Mouse (Mus musculus): Measurements from ENCODE around the gene Tmem132d.
"Not testable (repeated sequence)": the region's sequence is repeated elsewhere in the genome, so short reads cannot be mapped to it uniquely, and the experiment has no call there.

Tmem132d gene

DNA sequence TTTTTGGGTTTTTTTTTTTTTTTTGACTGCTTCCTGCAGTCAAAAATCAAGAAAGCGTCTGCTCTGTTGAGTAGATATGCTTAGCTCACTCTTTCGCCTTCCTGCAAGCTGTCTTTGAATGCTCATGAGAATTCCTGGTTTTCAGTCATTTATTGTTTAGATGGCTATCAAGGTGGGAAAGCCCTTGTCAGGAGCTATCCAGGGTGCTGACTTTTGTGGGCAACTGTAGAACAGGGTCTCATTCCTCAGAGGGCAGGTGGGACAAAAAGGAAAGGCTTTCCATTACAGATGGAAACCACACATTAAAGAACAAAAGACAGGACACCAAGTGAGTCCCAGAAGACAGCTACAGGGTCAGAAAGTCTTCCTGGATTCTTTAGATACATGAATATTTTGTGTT lies 360.3 kb downstream of the Tmem132d start:
- DNase-seq, result no peak

DNA sequence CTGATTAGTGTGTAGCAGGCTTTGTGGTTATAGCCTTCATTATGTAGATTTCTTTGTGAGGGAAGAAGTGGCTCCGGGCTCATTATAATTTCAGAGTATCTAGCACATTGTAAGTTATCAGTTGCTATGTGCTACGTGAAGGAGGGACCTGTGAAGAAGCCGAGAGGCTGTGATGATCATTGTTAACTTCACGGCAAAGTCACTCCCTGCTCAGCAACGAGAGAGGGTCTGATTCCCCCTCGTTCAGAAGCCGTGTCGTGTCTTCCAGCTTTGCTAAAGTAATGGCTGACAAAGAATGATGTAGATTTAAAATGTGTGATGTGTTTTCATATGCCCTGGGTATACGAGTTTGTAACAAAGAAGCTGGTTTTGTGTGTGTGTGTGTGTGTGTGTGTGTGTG lies 391.1 kb downstream of the Tmem132d start:
- no peak for DNase-seq

DNA sequence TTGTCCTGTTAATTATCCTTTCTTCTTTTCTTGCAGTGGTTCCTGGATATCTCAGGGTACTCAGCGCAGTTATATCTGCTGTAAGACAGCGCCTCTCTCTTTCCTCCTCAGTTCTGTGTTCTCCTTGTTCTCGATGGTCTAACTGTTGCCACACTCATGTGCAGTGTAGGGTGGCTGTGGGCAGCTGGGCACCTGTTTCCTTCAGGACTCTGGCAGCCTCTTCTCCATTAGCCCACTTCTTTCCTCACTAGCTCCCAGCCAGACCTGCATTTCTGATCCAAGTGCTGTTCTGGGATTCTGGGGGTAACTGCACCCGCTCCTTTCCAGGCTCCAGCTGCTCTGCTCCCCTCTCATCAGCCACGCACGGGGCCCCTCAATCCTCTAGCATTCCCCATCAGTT lies 392.8 kb downstream of the Tmem132d start:
- DNase-seq, result no peak

DNA sequence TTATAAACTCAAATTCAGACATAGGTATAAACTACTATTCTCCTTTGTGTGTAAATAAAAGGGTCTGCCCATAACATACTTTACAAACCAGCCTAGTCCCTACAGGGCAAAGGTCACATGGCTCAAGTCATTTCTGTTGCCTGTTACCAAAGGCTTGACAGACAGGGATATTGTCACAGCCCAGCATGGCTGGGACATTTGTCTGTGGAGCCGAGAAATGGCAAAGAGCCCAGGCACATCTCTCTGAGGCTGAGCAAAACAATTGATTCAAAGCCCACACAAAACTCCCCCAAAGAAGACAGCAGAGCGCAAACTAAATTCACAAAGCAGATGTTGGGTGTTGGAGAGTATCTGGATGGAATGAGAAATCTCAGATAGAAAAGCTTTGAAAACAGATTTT lies 405.8 kb downstream of the Tmem132d start:
- DNase-seq, result no peak

DNA sequence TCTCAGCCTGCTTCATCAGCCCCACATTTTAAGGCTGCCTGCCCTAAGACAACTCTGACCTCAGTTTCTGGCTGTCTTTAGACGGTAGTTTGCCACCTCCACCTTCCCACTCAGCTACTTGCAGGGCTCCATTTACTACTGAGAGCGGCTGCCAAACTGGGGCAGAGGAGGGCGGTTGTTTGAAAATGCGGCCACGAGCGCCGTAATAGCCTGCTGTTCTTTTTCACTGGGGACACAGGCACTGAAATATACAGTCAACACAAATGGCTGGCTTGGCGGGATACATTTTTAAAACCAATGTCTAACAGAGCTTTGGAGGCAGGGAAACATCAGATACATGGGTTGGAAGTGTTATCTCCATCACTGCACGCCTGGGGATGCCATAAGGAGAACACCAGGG lies 428.2 kb downstream of the Tmem132d start:
- no peak for DNase-seq

DNA sequence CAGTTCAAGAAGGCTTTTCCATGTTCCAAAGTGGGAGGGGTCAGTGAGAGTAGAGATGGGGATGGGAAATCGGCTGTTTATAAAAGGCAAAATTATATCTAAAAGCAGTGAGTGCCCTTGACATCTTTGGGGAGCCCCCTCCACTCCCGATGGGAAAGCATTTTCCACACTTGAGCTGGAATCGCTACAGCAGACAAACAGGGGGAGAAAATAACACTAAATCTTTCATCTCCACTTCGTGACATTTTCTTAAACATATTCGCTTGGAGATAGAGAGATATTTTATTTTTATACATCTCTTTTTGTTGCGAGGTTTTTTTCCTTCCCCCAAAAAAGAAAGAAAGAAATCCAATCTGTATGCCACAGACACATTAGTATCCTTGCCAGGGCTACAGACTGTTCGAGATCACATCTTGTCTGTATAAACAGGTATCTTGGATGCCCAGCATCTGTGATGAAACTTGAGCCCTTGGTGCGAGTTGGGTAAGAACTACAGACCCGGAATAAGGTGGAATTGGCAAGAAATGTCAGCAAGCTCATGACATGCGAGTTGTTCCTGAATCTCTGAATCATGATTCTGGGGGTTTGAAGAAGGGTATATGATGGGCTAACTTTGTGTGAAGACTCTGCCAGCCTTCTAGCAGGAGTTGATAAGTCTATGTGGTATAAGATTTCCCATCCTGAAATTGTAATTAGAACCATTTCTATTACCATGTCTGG lies 436.2 kb downstream of the Tmem132d start:
- no peak for DNase-seq

DNA sequence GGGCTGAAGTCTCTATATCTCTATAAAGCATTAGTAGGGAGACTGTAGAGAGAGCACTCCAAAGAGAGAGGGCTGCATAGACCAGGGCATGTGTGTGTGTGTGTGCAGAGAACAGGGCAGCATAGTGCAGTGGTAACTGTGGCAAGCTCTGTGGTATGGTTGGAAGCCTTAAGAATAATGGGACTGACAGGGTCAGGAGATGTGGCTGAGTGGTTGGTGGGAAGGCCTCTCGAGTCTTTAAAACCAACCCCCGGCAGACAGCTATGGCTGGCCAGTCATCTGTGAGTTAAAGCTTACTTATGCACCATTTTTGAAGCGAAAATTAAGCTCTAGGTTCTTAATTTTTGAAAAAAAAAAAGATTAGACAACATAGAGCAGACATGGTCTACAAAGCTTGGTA lies 439.4 kb downstream of the Tmem132d start:
- no peak for DNase-seq

DNA sequence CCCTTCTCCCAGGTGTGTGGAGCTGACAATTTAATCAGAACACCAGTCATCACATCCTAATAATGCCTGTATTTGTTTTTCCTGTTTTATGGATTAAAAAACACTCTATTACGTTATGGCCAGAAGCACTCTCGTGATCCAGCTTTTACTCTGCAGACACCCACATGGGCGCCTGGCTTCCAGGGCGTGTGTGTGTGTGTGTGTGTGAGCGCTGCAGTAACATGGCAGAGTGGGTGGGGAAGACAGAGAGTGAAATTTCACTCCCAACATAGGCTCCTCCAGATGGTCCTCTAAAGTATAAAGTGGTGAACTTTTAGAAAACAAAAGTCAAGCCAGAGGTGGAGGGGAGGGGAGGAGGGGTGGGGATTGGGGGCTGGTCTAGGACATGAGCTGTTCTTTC lies 442.1 kb downstream of the Tmem132d start:
- DNase-seq, result no peak

DNA sequence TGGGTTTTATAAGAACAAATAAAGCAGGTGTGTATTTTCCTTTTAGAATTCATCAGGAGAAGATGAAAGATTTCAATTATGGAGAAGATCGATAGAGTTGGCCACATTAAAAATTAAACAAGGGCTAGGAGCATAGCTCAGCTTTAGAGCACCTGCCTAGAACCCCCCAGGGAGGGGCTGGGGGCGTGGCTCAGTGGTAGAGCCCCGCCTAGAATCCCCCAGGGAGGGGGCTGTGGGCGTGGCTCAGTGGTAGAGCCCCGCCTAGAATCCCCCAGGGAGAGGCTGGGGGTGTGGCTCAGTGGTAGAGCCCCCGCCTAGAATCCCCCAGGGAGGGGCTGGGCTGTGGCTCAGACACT lies 452.9 kb downstream of the Tmem132d start:
- not testable (repeated sequence) for DNase-seq

DNA sequence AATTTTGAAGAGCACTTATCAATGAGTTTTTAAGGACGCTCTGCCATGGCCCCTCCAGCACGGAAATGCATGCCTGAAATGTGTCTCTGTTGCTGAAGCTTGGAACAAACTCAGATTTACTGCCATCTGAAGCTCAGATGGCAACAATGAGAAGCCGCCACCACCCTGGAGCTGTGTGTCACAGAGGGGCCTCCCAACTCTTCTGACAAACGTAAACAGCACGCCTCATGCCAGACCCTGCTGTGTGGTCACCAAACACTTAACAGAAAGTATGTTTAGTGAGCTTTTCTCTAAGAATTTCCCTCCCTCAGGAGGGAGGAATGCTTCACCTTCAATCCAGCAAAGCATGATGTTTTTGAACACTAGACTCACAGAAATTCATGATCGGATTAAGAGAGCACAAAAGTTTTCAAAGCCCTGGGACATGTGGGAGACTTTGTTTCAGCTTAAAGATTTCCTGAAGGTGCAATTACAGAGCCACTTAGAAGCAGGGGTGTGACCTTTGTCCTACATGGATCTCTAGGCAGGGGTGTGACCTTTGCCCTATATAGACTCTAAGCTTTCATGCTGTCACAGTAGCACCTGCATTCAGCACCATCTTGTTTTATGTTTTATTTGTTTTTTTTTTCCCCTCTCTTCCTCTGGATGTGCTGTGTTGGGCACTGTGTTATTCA lies 453.4 kb downstream of the Tmem132d start:
- DNase-seq, result no peak

DNA sequence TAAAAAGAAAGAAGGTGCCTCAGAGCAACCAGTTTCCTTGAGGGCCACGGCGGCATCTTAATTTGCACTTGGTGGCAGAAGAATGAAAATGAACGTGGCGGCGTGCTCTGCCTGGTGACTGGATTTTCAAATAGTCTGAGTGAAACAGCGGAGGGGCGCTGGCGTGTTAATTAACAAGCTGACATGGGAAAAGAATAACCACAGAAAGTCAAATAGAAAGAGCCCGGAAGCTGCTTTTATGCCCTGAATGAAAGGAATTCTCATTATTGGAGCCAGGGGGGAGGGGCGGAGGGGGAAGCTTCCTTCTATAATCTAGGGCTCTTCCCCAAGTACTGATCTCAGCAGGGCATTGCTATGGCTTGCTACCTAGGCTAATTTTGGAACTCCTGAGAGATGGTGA lies 456.2 kb downstream of the Tmem132d start:
- no peak for DNase-seq

DNA sequence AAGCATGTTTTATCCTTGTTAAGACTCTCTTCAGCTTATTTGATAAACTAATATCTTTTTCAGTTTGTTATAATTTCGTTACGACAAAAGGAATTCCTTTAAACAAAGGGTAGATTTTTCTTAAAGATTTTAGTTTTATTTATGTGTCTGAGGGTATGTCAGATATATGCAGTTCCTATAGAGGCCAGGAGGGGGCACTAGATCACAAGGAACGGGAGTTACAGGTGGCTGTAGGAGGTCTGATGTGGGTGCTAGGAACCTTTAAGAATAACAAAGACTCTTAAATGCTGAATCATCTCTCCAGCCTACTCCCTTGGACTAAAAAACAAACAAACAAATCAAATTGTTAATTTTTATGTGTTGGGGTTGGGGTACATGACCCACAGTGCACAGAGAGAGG lies 467.2 kb downstream of the Tmem132d start:
- DNase-seq, result no peak

DNA sequence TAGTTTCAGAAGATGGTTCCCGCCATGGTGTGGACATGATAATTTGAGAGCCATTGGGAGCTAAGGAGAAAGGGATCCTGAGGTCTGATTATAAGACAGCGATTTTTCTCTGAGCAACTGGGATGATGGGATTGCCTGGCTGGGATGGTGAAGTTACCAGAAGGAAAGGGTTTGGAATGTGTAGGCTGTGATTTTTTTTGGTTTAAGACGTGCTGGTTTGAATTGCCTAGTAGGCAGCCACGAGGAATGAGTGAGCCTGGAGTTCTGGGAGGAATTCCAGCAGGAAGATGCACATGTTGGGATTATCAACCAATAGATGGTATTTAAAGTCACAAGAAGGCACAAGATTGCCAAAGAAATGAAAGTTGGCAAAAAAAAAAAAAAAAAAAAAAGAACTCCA lies 470.2 kb downstream of the Tmem132d start:
- DNase-seq, result no peak

DNA sequence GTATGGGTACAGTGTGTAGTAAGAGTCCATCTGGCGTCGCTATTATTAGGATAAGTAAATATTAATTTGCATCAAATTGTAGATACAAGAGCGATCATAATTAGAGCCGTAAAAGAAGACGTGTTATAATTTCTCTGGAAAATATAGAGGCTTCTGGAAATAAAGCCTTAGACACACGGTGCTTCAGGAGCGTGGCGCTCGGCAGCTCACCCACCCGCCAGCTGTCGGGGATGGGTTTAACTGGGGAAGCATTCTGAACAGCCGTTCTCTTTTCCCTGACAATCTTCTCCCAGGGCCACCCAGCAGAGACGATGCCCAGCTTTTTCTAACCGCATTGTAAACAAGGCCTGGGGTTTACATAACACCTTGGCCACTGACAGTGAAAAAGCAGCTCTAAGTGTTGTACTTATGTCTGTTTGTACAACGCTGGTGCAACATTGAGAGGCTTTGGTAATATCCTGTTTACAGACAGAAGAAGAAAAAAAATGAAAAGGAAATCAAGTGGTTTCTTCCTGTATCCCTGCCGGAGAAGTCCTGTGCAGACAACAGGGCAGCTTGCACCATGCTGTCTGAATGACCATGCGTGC lies 476.3 kb downstream of the Tmem132d start:
- no peak for DNase-seq

DNA sequence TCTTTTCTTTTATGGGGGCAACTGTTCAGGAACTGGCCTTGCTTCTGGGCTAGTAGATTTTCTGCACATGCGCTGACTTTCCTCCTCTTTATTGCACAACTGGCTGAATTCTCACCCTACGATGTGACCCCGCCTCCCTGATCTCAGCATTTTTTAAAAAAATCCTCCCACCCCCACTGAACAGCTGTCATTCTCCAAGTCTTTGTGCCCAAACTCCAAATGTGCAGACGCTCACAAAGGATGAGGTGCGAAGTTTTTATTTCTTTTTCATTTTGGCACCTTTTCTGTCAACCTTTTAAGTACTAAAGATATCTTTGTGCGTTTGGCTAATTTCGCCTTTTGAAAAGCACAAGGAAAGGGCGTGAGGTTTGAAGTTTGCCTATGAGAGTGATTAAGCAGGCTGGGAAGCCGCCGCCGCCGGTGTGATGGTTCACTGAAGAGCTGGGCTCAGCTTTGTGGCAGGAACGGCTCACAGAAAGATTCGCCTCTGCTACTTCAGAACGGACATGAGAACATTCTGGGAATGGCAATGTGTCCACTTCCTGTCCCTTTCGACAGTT lies 478.6 kb downstream of the Tmem132d start:
- no peak for DNase-seq

DNA sequence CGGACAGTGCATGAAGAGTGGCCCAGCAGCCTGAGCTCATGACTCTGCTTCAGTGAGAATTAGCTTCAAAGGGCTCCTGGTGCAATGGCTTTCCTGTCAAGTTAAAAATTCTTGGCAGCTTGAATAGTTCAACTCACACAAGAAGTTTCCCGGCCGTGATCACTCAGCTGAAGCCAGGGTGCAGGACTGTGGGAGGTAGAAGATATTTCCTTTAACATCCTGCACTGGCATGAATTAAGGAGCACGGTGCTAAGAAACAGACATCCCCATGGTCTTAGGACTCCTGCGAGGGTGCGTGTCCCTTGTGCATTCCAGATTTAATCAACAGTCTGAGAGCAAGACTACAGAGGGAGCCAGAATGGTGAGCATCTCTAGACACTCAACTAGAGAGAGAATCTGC lies 480.1 kb downstream of the Tmem132d start:
- no peak for DNase-seq

DNA sequence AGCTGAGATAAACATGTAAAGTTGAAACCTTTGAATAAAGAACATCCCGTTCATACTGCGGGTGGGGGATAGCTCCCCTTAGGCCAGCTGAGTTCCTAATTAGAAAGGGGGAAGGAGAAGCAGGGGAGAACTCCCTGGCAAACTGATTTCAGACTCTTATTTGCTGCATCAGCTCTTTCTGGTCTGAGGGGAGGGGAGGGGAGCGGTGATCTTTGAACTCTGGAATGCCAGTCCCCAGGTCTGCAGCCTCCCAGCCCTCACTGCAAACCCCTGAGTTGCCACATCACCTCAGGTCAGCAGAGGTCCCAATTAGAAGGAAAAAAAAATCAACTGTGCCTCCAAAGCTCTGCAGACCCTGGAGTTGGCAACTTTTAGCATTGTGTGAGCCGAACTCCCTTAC lies 482.3 kb downstream of the Tmem132d start:
- DNase-seq, result no peak

DNA sequence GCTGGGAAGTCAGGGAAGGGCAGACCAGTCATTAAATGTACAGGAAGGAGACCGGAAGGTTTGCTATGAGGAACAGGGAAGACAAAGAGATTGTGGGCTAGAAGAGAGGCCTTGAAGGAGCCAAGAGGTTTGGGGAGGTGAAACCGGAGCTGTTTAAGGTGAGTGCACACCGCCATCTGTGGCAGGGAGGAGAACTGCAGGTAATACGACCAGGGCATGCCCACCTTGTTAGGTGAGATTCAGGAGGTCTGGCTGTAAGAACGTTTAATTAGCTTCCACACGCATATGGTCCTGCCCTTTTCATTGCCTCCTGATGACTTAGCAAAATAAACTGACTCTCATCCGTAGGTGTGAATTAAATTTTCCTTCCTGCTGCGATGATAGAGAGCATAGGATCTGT lies 485.6 kb downstream of the Tmem132d start:
- DNase-seq, result peak in 1 of 2 experiments; percentile 3

DNA sequence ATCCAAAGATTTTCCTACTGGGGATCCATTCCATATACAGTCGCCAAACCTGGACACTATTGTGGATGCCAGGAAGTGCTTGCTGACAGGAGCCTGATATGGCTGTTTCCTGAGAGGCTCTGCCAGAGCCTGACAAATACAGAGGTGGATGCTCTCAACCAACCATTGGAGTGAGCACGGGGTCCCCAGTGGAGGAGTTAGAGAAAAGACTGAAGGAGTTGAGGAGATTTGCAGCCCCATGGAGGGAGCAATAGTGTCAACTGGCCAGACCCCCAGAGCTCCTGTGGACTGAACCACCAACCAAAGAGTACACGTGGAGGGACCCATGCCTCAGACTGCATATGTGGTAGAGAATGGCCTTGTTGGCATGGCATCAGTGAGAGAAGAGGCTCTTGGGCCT lies 490.7 kb downstream of the Tmem132d start:
- DNase-seq, result not testable (repeated sequence)

DNA sequence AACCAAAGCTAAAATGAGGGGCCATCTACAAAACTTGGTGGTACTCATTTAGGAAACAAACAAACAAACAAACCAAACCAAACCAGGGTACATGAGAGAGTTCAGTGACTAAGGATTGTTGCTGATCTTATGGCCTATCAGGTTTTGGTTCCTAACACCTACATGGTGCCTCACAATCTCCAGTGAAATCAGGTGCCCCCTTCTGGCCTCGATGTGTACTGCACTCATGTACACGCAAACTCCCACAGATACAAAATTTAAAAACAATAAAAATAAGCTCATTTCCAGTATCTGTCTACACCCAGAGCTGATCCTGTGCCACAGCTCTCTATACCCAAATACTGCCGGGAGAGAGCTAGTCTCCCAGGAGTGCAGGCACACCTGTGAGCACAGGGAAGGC lies 495.0 kb downstream of the Tmem132d start:
- DNase-seq, result no peak

DNA sequence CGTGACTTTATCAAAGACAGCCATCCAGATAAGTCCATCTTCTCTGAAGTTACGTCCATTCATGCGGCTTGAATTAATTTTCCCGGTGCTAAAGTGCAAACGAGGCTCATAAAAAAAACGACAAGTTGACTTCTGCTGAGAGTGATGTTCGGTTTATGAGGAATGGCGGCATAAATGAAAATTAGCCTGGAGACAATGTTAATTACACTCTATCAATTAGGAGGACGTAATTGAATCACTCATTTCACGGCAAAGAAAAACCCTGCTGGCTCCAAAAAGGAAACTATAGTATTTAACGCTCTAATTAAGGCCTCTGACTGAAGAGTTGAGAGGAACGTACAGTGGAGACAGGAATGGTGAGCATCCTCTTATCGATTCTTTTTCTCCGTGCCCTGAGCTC lies 503.2 kb downstream of the Tmem132d start:
- no peak for DNase-seq

DNA sequence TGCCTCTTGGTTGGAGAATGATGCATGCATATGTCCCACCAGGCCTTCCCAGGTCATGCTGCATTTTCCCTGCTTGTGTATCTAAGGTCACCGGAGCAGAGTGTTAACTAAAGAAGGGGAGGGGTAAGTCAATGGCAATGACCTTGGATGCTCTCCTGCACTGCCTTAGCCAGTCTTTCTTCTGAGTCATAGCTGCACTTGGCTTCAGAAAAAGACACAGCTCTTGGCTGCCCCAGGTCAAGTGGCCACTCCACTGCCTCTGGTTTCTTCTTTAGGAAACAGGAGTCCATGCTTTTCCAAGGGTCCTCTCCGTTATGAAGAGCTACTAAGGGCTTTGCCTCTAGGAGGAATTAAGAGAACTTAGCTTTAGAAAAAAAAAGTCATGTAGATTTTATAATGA lies 506.2 kb downstream of the Tmem132d start:
- DNase-seq, result no peak

DNA sequence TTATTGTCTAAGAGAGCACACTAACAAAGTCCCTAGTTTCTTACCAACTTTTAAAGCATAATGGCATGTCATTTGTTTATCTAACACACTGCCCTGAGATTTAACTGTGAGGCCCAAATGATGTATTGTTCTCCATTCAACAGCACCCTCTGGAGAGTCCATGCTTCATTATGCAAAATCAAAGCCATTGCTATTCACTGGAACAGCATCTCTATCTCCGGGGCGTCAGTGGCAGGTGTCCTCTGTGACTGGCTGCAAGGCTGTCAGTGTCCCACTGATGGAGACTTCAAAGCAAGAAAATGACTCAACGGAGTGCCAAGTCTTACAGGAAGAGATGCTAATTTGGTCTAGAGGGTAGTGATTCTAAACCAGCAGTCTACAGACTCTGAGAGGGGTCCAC lies 508.8 kb downstream of the Tmem132d start:
- no peak for DNase-seq

DNA sequence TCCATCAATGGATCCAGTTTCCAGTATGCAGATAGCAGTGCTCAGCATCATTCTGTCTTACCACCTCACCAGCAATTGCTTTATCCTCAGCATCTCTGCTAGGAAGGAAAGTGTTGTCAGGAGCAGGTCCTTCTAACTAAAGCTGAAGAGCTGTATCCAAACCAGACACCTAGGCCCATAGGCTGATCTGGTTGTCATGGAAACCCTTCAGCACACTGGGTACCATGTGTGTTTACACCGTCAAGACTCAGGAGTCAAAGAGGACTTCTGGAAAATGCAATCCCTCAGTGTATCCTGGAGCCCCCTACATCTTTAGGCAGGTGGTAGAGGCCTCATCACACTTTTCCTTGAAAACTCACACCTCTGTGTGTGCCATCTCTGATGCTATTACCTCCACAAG lies 513.7 kb downstream of the Tmem132d start:
- no peak for DNase-seq

Measured in cerebellum, adult 18-20 months (tissue).